Mouse (Mus musculus): ENCODE data around the gene Sct. TPM values are rescaled to one million over a fixed set of nuclear protein-coding genes. Genes with fewer than 3 reads are reported as not detected.

The Sct gene
- total RNA-seq, 2 experiments from 2014 or later, result 0.76 TPM; not detected in 1

- no peak for DNase-seq (ENCODE audit: low spot score in 2 of 2)
Measured at GRCm38 (mm10) chr7:141230570-141230969, 48.4 kb downstream of the Sct start.

GRCm38 (mm10) chr7:141229702-141230101 is 49.2 kb downstream of the Sct start:
- DNase-seq (ENCODE audit: low spot score in 2 of 2), result no peak

Other genes with a start within 250 kb of the Sct start
- 100 to 1,000 TPM; 103 to 123 TPM for gene B4galnt4, start 218.0 kb downstream of the Sct start, total RNA-seq (2021)
- not detected for gene Pkp3, start 200.9 kb downstream of the Sct start, total RNA-seq (2021)
- gene Sigirr, start 178.6 kb downstream of the Sct start, total RNA-seq (2021), result 1 to 10 TPM; 2.1 to 2.5 TPM
- not detected for gene Ano9, start 161.3 kb downstream of the Sct start, total RNA-seq (2021)
- gene Ptdss2, start 156.8 kb downstream of the Sct start, total RNA-seq (2021), result 10 to 100 TPM; 47.9 to 68.4 TPM
- 10 to 100 TPM; 29.7 to 32.4 TPM for gene Rnh1, start 106.3 kb downstream of the Sct start, total RNA-seq (2021)
- gene Hras, start 85.1 kb downstream of the Sct start, total RNA-seq (2021), result 100 to 1,000 TPM; 210 to 243 TPM
- 1 to 10 TPM; 5.0 to 5.8 TPM for gene Lrrc56, start 85.0 kb downstream of the Sct start, total RNA-seq (2021)
- gene Lmntd2, start 65.1 kb downstream of the Sct start, total RNA-seq (2021), result not detected
- 1 to 10 TPM; 1.6 to 1.7 TPM for gene Rassf7, start 63.3 kb downstream of the Sct start, total RNA-seq (2021)
- gene Phrf1, start 50.3 kb downstream of the Sct start, total RNA-seq (2021), result 10 to 100 TPM; 71.6 to 72.7 TPM
- gene Irf7, start 12.7 kb downstream of the Sct start, total RNA-seq (2021), result under 1 TPM; 0.29 to 0.64 TPM
- not detected for gene Cdhr5, start 2.3 kb downstream of the Sct start, total RNA-seq (2021)
- under 1 TPM; 0.45 to 0.55 TPM for gene Drd4, start 12.9 kb upstream of the Sct start, total RNA-seq (2021)
- gene Deaf1, start 48.6 kb upstream of the Sct start, total RNA-seq (2021), result 100 to 1,000 TPM; 220 to 227 TPM
- 10 to 100 TPM; 25.7 to 29.8 TPM for gene Tmem80, start 48.6 kb upstream of the Sct start, total RNA-seq (2021)
- gene Eps8l2, start 59.7 kb upstream of the Sct start, total RNA-seq (2021), result 1 to 10 TPM; 2.3 to 2.4 TPM
- 100 to 1,000 TPM; 115 to 126 TPM for gene Taldo1, start 113.1 kb upstream of the Sct start, total RNA-seq (2021)
- gene Gatd1, start 135.0 kb upstream of the Sct start, total RNA-seq (2021), result 10 to 100 TPM; 34.4 to 39.3 TPM
- gene Cend1, start 150.4 kb upstream of the Sct start, total RNA-seq (2021), result 100 to 1,000 TPM; 259 to 281 TPM
- 100 to 1,000 TPM; 281 to 341 TPM for gene Slc25a22, start 158.8 kb upstream of the Sct start, total RNA-seq (2021)
- 1 to 10 TPM; 2.1 to 3.8 TPM for gene Pidd1, start 164.9 kb upstream of the Sct start, total RNA-seq (2021)
- gene Rplp2, start 168.2 kb upstream of the Sct start, total RNA-seq (2021), result 100 to 1,000 TPM; 648 to 721 TPM
- 10 to 100 TPM; 18.7 to 23.4 TPM for gene Pnpla2, start 176.1 kb upstream of the Sct start, total RNA-seq (2021)
- 1 to 10 TPM; 4.6 to 7.2 TPM for gene Cracr2b, start 182.0 kb upstream of the Sct start, total RNA-seq (2021)
- gene Cd151, start 188.3 kb upstream of the Sct start, total RNA-seq (2021), result 10 to 100 TPM; 38.7 to 39.9 TPM
- 10 to 100 TPM; 43.0 to 50.5 TPM for gene Polr2l, start 196.0 kb upstream of the Sct start, total RNA-seq (2021)
- gene Tspan4, start 196.1 kb upstream of the Sct start, total RNA-seq (2021), result 10 to 100 TPM; 32.9 to 34.1 TPM